Mouse (Mus musculus) midbrain, embryonic 14.5 days (tissue): ENCODE results near the gene Meiob. TPM values are rescaled to one million over a fixed set of nuclear protein-coding genes. Genes with fewer than 3 reads are reported as not detected.

Experiments
- ATAC-seq: fragments of 200-750 bp; cut with Nextera tagmentation; 2 replicates; pipeline ENCODE4 v1.8.0; 2017; ENCODE audit warnings: moderate number of reproducible peaks, moderate library complexity; ENCODE audit not compliant: low FRiP score, low TSS enrichment
- DNase-seq: peaks from one replicate; pipeline ENCODE4 v3.0.0-alpha.2; 2015
- H3K27ac ChIP-seq: fragments of 300-500 bp; sonication (generic); replicated peaks from 2 replicates; pipeline ENCODE4 v1.5.1; 2014; ENCODE audit warnings: mild to moderate bottlenecking, low read depth, low read length, moderate library complexity
- H3K27me3 ChIP-seq: fragments of 300-500 bp; sonication (generic); 2 replicates; pipeline ENCODE4 v1.6.1; 2014; ENCODE audit warnings: low read length, control low read depth, mixed read lengths; ENCODE audit not compliant: control insufficient read depth, insufficient read depth
- H3K36me3 ChIP-seq: fragments of 300-500 bp; sonication (generic); 2 replicates; pipeline ENCODE4 v1.6.1; 2014; ENCODE audit warnings: low read length, control low read depth; ENCODE audit not compliant: control insufficient read depth, insufficient read depth
- H3K4me1 ChIP-seq: fragments of 300-500 bp; sonication (generic); 2 replicates; pipeline ENCODE4 v1.6.1; 2014; ENCODE audit warnings: mild to moderate bottlenecking, antibody characterized with exemption, low read length, control low read depth; ENCODE audit not compliant: control insufficient read depth, insufficient read depth
- H3K4me2 ChIP-seq: fragments of 300-500 bp; sonication (generic); 2 replicates; pipeline ENCODE4 v1.6.1; 2014; ENCODE audit warnings: mild to moderate bottlenecking, low read length, moderate library complexity
- H3K4me3 ChIP-seq: fragments of 300-500 bp; sonication (generic); replicated peaks from 2 replicates; pipeline ENCODE4 v1.5.1; 2014; ENCODE audit warnings: low read depth, low read length
- H3K9ac ChIP-seq: fragments of 300-500 bp; sonication (generic); replicated peaks from 2 replicates; pipeline ENCODE4 v1.6.1; 2014; ENCODE audit warnings: mild to moderate bottlenecking, low read length, moderate library complexity
- H3K9me3 ChIP-seq: fragments of 300-500 bp; sonication (generic); 2 replicates; pipeline ENCODE4 v1.6.1; 2016; ENCODE audit warnings: low read length, control low read depth, mixed read lengths; ENCODE audit not compliant: control insufficient read depth
- WGBS: fragments of 180-500 bp; shearing (Covaris S2); extraction: QIAGEN DNeasy Blood & Tissue Kit; methylation state at CpG from one replicate; pipeline ENCODE4 v1.1.7; 2014; 5-methylcytosine and 5-hydroxymethylcytosine counted together
- polyA plus RNA-seq: library from polyadenylated mRNA; unstranded; fragments of >200 nt; fragmentation: Nextera tagmentation; extraction: Ambion mirVana; gene quantifications from 2 replicates; pipeline ENCODE4 v1.2.1, GENCODE M21; 2014

The Meiob gene
- polyA plus RNA-seq, 1 experiment from 2014 or later = not detected

- 82% methylated on average over 2 of the region's 2 CpGs for WGBS
- DNase-seq = no peak
- Histone ChIP-seq H3K27ac (no peak overlapping the region), H3K9ac (no peak overlapping the region), H3K4me2 (no peak overlapping the region), H3K27me3 (no peaks in the 10 kb centered on the region), H3K4me3 (no peak overlapping the region), H3K4me1 (no peaks in the 10 kb centered on the region), H3K36me3 (no peaks in the 10 kb centered on the region), H3K9me3 (no peaks in the 10 kb centered on the region)
- no peak for ATAC-seq
Observed at GRCm38 (mm10) chr17:24777073-24777472, 27.0 kb upstream of the Meiob start.

- Histone ChIP-seq H3K9ac (no peak overlapping the region), H3K27ac (no peak overlapping the region), H3K4me1 (no peaks in the 10 kb centered on the region), H3K4me2 (no peak overlapping the region), H3K36me3 (no peaks in the 10 kb centered on the region), H3K27me3 (no peaks in the 10 kb centered on the region), H3K4me3 (no peak overlapping the region), H3K9me3 (no peaks in the 10 kb centered on the region)
- no peak for ATAC-seq
- 76% methylated on average over 2 of the region's 2 CpGs for WGBS
- DNase-seq = no peak
Observed at GRCm38 (mm10) chr17:24780821-24781220, 23.3 kb upstream of the Meiob start.

- no peak overlapping the region for H3K27ac ChIP-seq
- ATAC-seq = no peak
- WGBS = 78% methylated on average over 8 of the region's 8 CpGs
Observed at GRCm38 (mm10) chr17:24792190-24792589, 11.9 kb upstream of the Meiob start.

GRCm38 (mm10) chr17:24794791-24795190 lies 9.3 kb upstream of the Meiob start:
- no peak overlapping the region for H3K27ac ChIP-seq
- no peak overlapping the region for H3K9ac ChIP-seq
- no peaks in the 10 kb centered on the region for H3K9me3 ChIP-seq
- no peaks in the 10 kb centered on the region for H3K4me1 ChIP-seq
- no peaks in the 10 kb centered on the region for H3K27me3 ChIP-seq
- H3K4me3 ChIP-seq = no peak overlapping the region
- DNase-seq (no peak), ATAC-seq (no peak)
- no peak overlapping the region for H3K4me2 ChIP-seq
- H3K36me3 ChIP-seq = no peaks in the 10 kb centered on the region
- WGBS = 80% methylated on average over 12 of the region's 12 CpGs

More at GRCm38 (mm10) chr17:24792190-24792589, 11.9 kb upstream of the Meiob start:
- DNase-seq = no peak
- no peaks in the 10 kb centered on the region for H3K4me1 ChIP-seq
- H3K4me2 ChIP-seq = no peak overlapping the region
- no peaks in the 10 kb centered on the region for H3K27me3 ChIP-seq
- no peak overlapping the region for H3K4me3 ChIP-seq
- no peak overlapping the region for H3K9ac ChIP-seq
- H3K9me3 ChIP-seq = no peaks in the 10 kb centered on the region
- H3K36me3 ChIP-seq = no peaks in the 10 kb centered on the region

- Histone ChIP-seq H3K4me1 (no peaks in the 10 kb centered on the region), H3K36me3 (no peaks in the 10 kb centered on the region), H3K27ac (no peak overlapping the region), H3K27me3 (no peaks in the 10 kb centered on the region), H3K9me3 (no peaks in the 10 kb centered on the region), H3K4me3 (no peak overlapping the region), H3K4me2 (no peak overlapping the region), H3K9ac (no peak overlapping the region)
- ATAC-seq (no peak), DNase-seq (no peak)
- 75% methylated on average over 3 of the region's 3 CpGs for WGBS
Observed at GRCm38 (mm10) chr17:24796969-24797368, 7.1 kb upstream of the Meiob start.

GRCm38 (mm10) chr17:24798229-24798628 lies 5.9 kb upstream of the Meiob start:
- DNase-seq (no peak), ATAC-seq (no peak)
- Histone ChIP-seq H3K4me2 (no peak overlapping the region), H3K9me3 (no peaks in the 10 kb centered on the region), H3K4me3 (no peak overlapping the region), H3K9ac (no peak overlapping the region), H3K27ac (no peak overlapping the region), H3K27me3 (peaks cover 2% of the 10 kb centered on the region), H3K36me3 (no peaks in the 10 kb centered on the region), H3K4me1 (no peaks in the 10 kb centered on the region)
- WGBS = 60% methylated on average over 9 of the region's 9 CpGs

- ATAC-seq (no peak), DNase-seq (no peak)
- no peak overlapping the region for H3K4me2 ChIP-seq
- peaks cover 15% of the 10 kb centered on the region for H3K27me3 ChIP-seq
- H3K36me3 ChIP-seq = no peaks in the 10 kb centered on the region
- no peak overlapping the region for H3K27ac ChIP-seq
- no peak overlapping the region for H3K4me3 ChIP-seq
- no peak overlapping the region for H3K9ac ChIP-seq
- 0 out of 2 replicates have a peak, but pooled peaks cover 5% of the 10 kb centered on the region for H3K4me1 ChIP-seq
- H3K9me3 ChIP-seq = no peaks in the 10 kb centered on the region
- 90% methylated on average over 4 of the region's 4 CpGs for WGBS
Observed at GRCm38 (mm10) chr17:24799476-24799875, 4.6 kb upstream of the Meiob start.

GRCm38 (mm10) chr17:24800524-24800923 lies 3.6 kb upstream of the Meiob start:
- ATAC-seq (no peak), DNase-seq (no peak)
- Histone ChIP-seq H3K4me3 (no peak overlapping the region), H3K36me3 (no peaks in the 10 kb centered on the region), H3K9ac (no peak overlapping the region), H3K9me3 (no peaks in the 10 kb centered on the region), H3K27ac (no peak overlapping the region), H3K27me3 (peaks cover 24% of the 10 kb centered on the region), H3K4me2 (no peak overlapping the region), H3K4me1 (0 out of 2 replicates have a peak, but pooled peaks cover 5% of the 10 kb centered on the region)
- WGBS = 57% methylated on average over 3 of the region's 3 CpGs

- no peak for ATAC-seq
- H3K4me1 ChIP-seq = no peaks in the 10 kb centered on the region
Observed at GRCm38 (mm10) chr17:24811211-24811610, 7.1 kb downstream of the Meiob start.

More at GRCm38 (mm10) chr17:24811211-24811610, 7.1 kb downstream of the Meiob start:
- no peak overlapping the region for H3K27ac ChIP-seq
- peaks cover 2% of the 10 kb centered on the region; the same call in 1 of the 2 replicates for H3K27me3 ChIP-seq
- no peak overlapping the region for H3K4me2 ChIP-seq
- H3K9ac ChIP-seq = no peak overlapping the region
- H3K9me3 ChIP-seq = no peaks in the 10 kb centered on the region
- H3K36me3 ChIP-seq = no peaks in the 10 kb centered on the region
- no peak overlapping the region for H3K4me3 ChIP-seq
- DNase-seq = no peak
- WGBS = 74% methylated on average over 3 of the region's 3 CpGs
